Mouse (Mus musculus): Measurements from ENCODE around the gene 9930022D16Rik. TPM values are rescaled to one million over a fixed set of nuclear protein-coding genes. Genes with fewer than 3 reads are reported as not detected.

Gene 9930022D16Rik
- polyA plus RNA-seq, 1 experiment from 2014 or later = not detected

GRCm38 (mm10) chr11:109377477-109377876 is 36.2 kb upstream of the 9930022D16Rik start:
- H3K4me1 ChIP-seq (ENCODE audit: control insufficient read depth, insufficient read depth, low read length) = peaks cover 11% of the 10 kb centered on the region; the same call in 1 of the 2 replicates
- H3K4me3 ChIP-seq (ENCODE audit: low read depth, low read length) = no peak overlapping the region
- no peaks in the 10 kb centered on the region for H3K36me3 ChIP-seq (ENCODE audit: control insufficient read depth, insufficient read depth, low read length)
- H3K9ac ChIP-seq (replicated peaks; ENCODE audit: low read depth, low read length) = no peak overlapping the region
- ATAC-seq (ENCODE audit: low read depth) = no peak
- no peaks in the 10 kb centered on the region for H3K27me3 ChIP-seq (ENCODE audit: control insufficient read depth, insufficient read depth, low read length)
- H3K9me3 ChIP-seq (ENCODE audit: control insufficient read depth, low read length) = no peaks in the 10 kb centered on the region
- no peak overlapping the region for H3K4me2 ChIP-seq (ENCODE audit: low read depth, low read length)
- no peak overlapping the region for H3K27ac ChIP-seq (ENCODE audit: low read depth, low read length)
- WGBS = 40% methylated on average over 10 of the region's 10 CpGs

- H3K4me2 ChIP-seq (ENCODE audit: low read depth, low read length) = no peak overlapping the region
- no peaks in the 10 kb centered on the region for H3K27me3 ChIP-seq (ENCODE audit: control insufficient read depth, insufficient read depth, low read length)
- no peaks in the 10 kb centered on the region for H3K9me3 ChIP-seq (ENCODE audit: control insufficient read depth, low read length)
- ATAC-seq (ENCODE audit: low read depth) = no peak
- no peak overlapping the region for H3K9ac ChIP-seq (replicated peaks; ENCODE audit: low read depth, low read length)
- WGBS = 82% methylated on average over 7 of the region's 7 CpGs
- H3K36me3 ChIP-seq (ENCODE audit: control insufficient read depth, insufficient read depth, low read length) = no peaks in the 10 kb centered on the region
- H3K27ac ChIP-seq (ENCODE audit: low read depth, low read length) = no peak overlapping the region
- H3K4me1 ChIP-seq (ENCODE audit: control insufficient read depth, insufficient read depth, low read length) = peaks cover 11% of the 10 kb centered on the region; the same call in 1 of the 2 replicates
- H3K4me3 ChIP-seq (ENCODE audit: low read depth, low read length) = no peak overlapping the region
Measured at GRCm38 (mm10) chr11:109378051-109378450, 35.7 kb upstream of the 9930022D16Rik start.

DNA sequence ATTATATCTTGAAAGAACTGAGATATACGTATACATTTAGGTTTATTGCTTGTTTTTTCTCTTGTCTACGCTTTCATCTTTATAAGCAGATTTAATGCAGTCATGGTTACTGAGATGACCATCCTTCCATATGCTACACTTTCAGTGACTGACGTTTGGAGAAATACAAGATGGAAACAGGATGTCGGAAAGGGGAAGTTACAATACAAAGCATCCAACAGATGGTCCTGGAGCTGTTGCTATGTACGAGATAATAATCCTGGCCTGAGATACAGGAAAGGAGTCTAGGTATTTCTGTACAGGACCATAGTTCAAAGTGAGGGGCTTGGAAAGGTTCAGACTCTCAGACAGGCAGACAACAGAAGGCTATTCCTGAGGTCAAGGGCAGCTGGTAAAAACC is 33.1 kb upstream of the 9930022D16Rik start:
- H3K36me3 ChIP-seq (ENCODE audit: control insufficient read depth, insufficient read depth, low read length) = no peaks in the 10 kb centered on the region
- H3K9me3 ChIP-seq (ENCODE audit: control insufficient read depth, low read length) = no peaks in the 10 kb centered on the region
- no peaks in the 10 kb centered on the region for H3K27me3 ChIP-seq (ENCODE audit: control insufficient read depth, insufficient read depth, low read length)
- no peak overlapping the region for H3K9ac ChIP-seq (replicated peaks; ENCODE audit: low read depth, low read length)
- H3K4me2 ChIP-seq (ENCODE audit: low read depth, low read length) = no peak overlapping the region
- peaks cover 11% of the 10 kb centered on the region; the same call in 1 of the 2 replicates for H3K4me1 ChIP-seq (ENCODE audit: control insufficient read depth, insufficient read depth, low read length)
- H3K27ac ChIP-seq (ENCODE audit: low read depth, low read length) = no peak overlapping the region
- H3K4me3 ChIP-seq (ENCODE audit: low read depth, low read length) = no peak overlapping the region
- ATAC-seq (ENCODE audit: low read depth) = no peak
- 81% methylated on average over 5 of the region's 5 CpGs for WGBS

DNA sequence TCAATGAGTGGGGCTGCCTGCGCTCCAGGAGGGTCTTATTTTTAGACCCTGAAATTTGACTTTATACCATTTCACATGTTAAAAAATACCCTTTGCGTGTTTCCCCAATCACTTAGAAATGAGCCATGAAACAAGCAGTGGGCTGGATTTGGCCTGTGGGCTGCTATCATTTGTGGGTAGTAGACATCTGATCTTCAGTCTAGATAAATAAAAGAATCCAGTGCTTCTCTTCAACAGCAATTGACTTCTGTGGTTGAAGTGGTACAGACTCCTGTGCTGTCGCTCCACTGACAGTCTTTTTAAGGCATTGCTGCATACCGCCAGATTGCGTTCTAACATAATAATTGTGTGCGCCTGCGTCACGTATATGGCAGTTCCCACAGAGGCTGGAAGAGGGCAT is 28.4 kb upstream of the 9930022D16Rik start:
- ATAC-seq (ENCODE audit: low read depth) = no peak
- H3K4me2 ChIP-seq (ENCODE audit: low read depth, low read length) = no peak overlapping the region
- no peaks in the 10 kb centered on the region for H3K9me3 ChIP-seq (ENCODE audit: control insufficient read depth, low read length)
- H3K36me3 ChIP-seq (ENCODE audit: control insufficient read depth, insufficient read depth, low read length) = no peaks in the 10 kb centered on the region
- no peaks in the 10 kb centered on the region for H3K4me1 ChIP-seq (ENCODE audit: control insufficient read depth, insufficient read depth, low read length)
- 96% methylated on average over 8 of the region's 8 CpGs for WGBS
- no peaks in the 10 kb centered on the region for H3K27me3 ChIP-seq (ENCODE audit: control insufficient read depth, insufficient read depth, low read length)
- H3K9ac ChIP-seq (replicated peaks; ENCODE audit: low read depth, low read length) = no peak overlapping the region
- no peak overlapping the region for H3K4me3 ChIP-seq (ENCODE audit: low read depth, low read length)
- no peak overlapping the region for H3K27ac ChIP-seq (ENCODE audit: low read depth, low read length)

GRCm38 (mm10) chr11:109389046-109389445 is 24.7 kb upstream of the 9930022D16Rik start:
- H3K4me1 ChIP-seq (ENCODE audit: control insufficient read depth, insufficient read depth, low read length) = no peaks in the 10 kb centered on the region
- no peaks in the 10 kb centered on the region for H3K9me3 ChIP-seq (ENCODE audit: control insufficient read depth, low read length)
- H3K4me3 ChIP-seq (ENCODE audit: low read depth, low read length) = no peak overlapping the region
- H3K27ac ChIP-seq (ENCODE audit: low read depth, low read length) = no peak overlapping the region
- 65% methylated on average over 5 of the region's 5 CpGs for WGBS
- H3K36me3 ChIP-seq (ENCODE audit: control insufficient read depth, insufficient read depth, low read length) = peaks cover 3% of the 10 kb centered on the region; the same call in 1 of the 2 replicates
- H3K9ac ChIP-seq (replicated peaks; ENCODE audit: low read depth, low read length) = no peak overlapping the region
- H3K27me3 ChIP-seq (ENCODE audit: control insufficient read depth, insufficient read depth, low read length) = no peaks in the 10 kb centered on the region
- H3K4me2 ChIP-seq (ENCODE audit: low read depth, low read length) = no peak overlapping the region
- no peak for ATAC-seq (ENCODE audit: low read depth)

DNA sequence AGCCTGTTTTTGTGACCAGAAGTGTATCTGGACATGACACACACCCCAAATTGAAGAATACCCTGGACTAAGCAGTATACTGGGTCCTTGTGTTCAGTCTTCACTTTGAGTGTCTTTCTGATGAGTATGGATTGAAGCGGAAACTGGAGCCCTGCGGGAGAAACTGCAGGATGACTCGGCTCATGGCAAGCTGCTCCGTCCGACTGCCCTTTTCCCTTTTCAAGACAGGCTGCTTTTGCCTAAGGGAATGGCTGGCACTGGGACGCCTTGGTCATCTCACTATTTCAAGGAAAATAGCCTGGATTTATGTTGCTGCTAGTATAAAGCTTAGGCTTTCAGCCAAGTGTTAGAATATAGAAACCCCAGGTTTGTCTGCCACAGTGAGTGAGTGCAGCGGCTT is 22.5 kb upstream of the 9930022D16Rik start:
- Histone ChIP-seq H3K27me3 (ENCODE audit: control insufficient read depth, insufficient read depth, low read length) (no peaks in the 10 kb centered on the region), H3K4me1 (ENCODE audit: control insufficient read depth, insufficient read depth, low read length) (no peaks in the 10 kb centered on the region), H3K36me3 (ENCODE audit: control insufficient read depth, insufficient read depth, low read length) (peaks cover 13% of the 10 kb centered on the region; the same call in 1 of the 2 replicates), H3K9ac (replicated peaks; ENCODE audit: low read depth, low read length) (no peak overlapping the region), H3K4me3 (ENCODE audit: low read depth, low read length) (no peak overlapping the region), H3K27ac (ENCODE audit: low read depth, low read length) (no peak overlapping the region), H3K9me3 (ENCODE audit: control insufficient read depth, low read length) (no peaks in the 10 kb centered on the region), H3K4me2 (ENCODE audit: low read depth, low read length) (no peak overlapping the region)
- no peak for ATAC-seq (ENCODE audit: low read depth)
- WGBS = 66% methylated on average over 7 of the region's 7 CpGs

DNA sequence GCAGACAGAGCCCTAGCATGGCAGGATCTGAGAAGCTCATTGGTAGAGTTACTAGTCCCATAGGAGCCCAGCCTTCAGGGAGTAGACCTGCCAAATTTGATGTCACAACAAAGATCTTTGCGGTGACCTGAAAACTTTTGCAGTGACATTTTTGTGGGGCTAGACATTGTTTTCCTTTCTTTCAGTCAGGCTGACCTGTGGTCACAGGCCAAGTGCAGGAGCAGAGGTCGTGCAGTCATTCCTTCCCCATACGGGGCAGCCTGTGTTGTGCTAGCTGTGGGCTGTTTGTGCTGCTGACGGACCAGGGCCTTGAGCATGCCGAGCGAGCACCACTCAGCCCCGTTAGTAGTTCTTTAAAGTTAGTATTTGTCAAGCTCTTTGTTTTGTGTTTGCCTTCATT is 22.0 kb upstream of the 9930022D16Rik start:
- Histone ChIP-seq H3K4me2 (ENCODE audit: low read depth, low read length) (no peak overlapping the region), H3K27me3 (ENCODE audit: control insufficient read depth, insufficient read depth, low read length) (no peaks in the 10 kb centered on the region), H3K27ac (ENCODE audit: low read depth, low read length) (no peak overlapping the region), H3K4me3 (ENCODE audit: low read depth, low read length) (no peak overlapping the region), H3K9me3 (ENCODE audit: control insufficient read depth, low read length) (no peaks in the 10 kb centered on the region), H3K9ac (replicated peaks; ENCODE audit: low read depth, low read length) (no peak overlapping the region), H3K36me3 (ENCODE audit: control insufficient read depth, insufficient read depth, low read length) (peaks cover 14% of the 10 kb centered on the region; the same call in 1 of the 2 replicates), H3K4me1 (ENCODE audit: control insufficient read depth, insufficient read depth, low read length) (no peaks in the 10 kb centered on the region)
- WGBS = 60% methylated on average over 7 of the region's 7 CpGs
- ATAC-seq (ENCODE audit: low read depth) = no peak

- WGBS = 89% methylated on average over 9 of the region's 9 CpGs
- H3K4me3 ChIP-seq (ENCODE audit: low read depth, low read length) = no peak overlapping the region
- peaks cover 14% of the 10 kb centered on the region; the same call in 1 of the 2 replicates for H3K36me3 ChIP-seq (ENCODE audit: control insufficient read depth, insufficient read depth, low read length)
- ATAC-seq (ENCODE audit: low read depth) = no peak
- H3K4me1 ChIP-seq (ENCODE audit: control insufficient read depth, insufficient read depth, low read length) = no peaks in the 10 kb centered on the region
- H3K27ac ChIP-seq (ENCODE audit: low read depth, low read length) = no peak overlapping the region
- no peak overlapping the region for H3K9ac ChIP-seq (replicated peaks; ENCODE audit: low read depth, low read length)
- no peaks in the 10 kb centered on the region for H3K27me3 ChIP-seq (ENCODE audit: control insufficient read depth, insufficient read depth, low read length)
- no peaks in the 10 kb centered on the region for H3K9me3 ChIP-seq (ENCODE audit: control insufficient read depth, low read length)
- H3K4me2 ChIP-seq (ENCODE audit: low read depth, low read length) = no peak overlapping the region
Measured at GRCm38 (mm10) chr11:109392601-109393000, 21.1 kb upstream of the 9930022D16Rik start.

DNA sequence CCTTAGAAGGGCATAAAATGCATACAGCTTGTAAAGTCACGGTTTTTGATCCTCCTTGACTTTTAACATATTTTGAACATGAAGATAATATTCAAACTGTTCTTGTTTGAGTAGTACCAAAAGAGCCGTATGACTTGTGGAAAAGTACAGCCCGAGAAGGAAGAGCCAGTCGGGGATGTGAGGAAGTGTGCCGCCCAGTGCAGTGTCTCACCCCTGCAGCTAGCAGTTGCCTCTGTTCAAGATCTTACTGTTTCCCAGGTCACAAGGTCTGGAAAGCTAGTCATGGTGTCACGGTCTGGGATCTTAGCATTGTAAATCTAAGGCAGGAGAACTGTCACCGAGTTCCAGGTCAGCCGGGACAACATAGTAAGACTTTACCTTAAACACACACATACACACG is 19.0 kb upstream of the 9930022D16Rik start:
- Histone ChIP-seq H3K27ac (ENCODE audit: low read depth, low read length) (no peak overlapping the region), H3K36me3 (ENCODE audit: control insufficient read depth, insufficient read depth, low read length) (peaks cover 14% of the 10 kb centered on the region; the same call in 1 of the 2 replicates), H3K27me3 (ENCODE audit: control insufficient read depth, insufficient read depth, low read length) (no peaks in the 10 kb centered on the region), H3K4me3 (ENCODE audit: low read depth, low read length) (no peak overlapping the region), H3K9ac (replicated peaks; ENCODE audit: low read depth, low read length) (no peak overlapping the region), H3K4me1 (ENCODE audit: control insufficient read depth, insufficient read depth, low read length) (no peaks in the 10 kb centered on the region), H3K4me2 (ENCODE audit: low read depth, low read length) (no peak overlapping the region), H3K9me3 (ENCODE audit: control insufficient read depth, low read length) (no peaks in the 10 kb centered on the region)
- WGBS = 85% methylated on average over 9 of the region's 9 CpGs
- no peak for ATAC-seq (ENCODE audit: low read depth)

Data from neural tube, embryonic 14.5 days (tissue).